Mouse (Mus musculus) pancreas, adult 10 weeks (tissue): ENCODE results near the gene Psmb1. TPM values are rescaled to one million over a fixed set of nuclear protein-coding genes. Genes with fewer than 3 reads are reported as not detected.

ENCODE experiments used
- polyA plus RNA-seq: library from polyadenylated mRNA; stranded (reverse); fragments of 350-450 nt; fragmentation: Illumina TruSeq; extraction: RNeasy Lipid Tissue Mini Kit (QIAGEN cat#74804); gene quantifications from one replicate; pipeline ENCODE4 v1.2.3, GENCODE M21; 2015; ENCODE audit warnings: low read depth, low replicate concordance; ENCODE audit not compliant: insufficient read depth

Psmb1 gene
- 28.8 TPM for polyA plus RNA-seq

GRCm38 (mm10) chr17:15499656-15500394 is at the start of gene Psmb1, which contains the start of gene Tbp:
Gene Psmb1, minus strand, starts transcription at chr17:15499751.
Gene Tbp, plus strand, starts transcription at chr17:15499888.

GRCm38 (mm10) chr17:15526986-15527810 is 27.6 kb upstream of the Psmb1 start, which contains the start of gene Pdcd2:
Gene Pdcd2, minus strand, starts transcription at chr17:15527301.

Other genes starting within 250 kb of the Psmb1 start
- 3.9 TPM for gene Dll1, start 122.9 kb downstream of the Psmb1 start, polyA plus RNA-seq
- gene Fam120b, start 103.5 kb downstream of the Psmb1 start, polyA plus RNA-seq: 7.0 TPM
- 7.7 TPM for gene Tbp, start 137 bp upstream of the Psmb1 start, polyA plus RNA-seq
- gene Pdcd2, start 27.6 kb upstream of the Psmb1 start, polyA plus RNA-seq: 7.9 TPM
- 3.3 TPM for gene Prdm9, start 64.6 kb upstream of the Psmb1 start, polyA plus RNA-seq
- gene Chd1, start 205.2 kb upstream of the Psmb1 start, polyA plus RNA-seq: 3.4 TPM